Mouse (Mus musculus): ENCODE results near the gene Ftl1.
A peak's percentile ranks its signal among the peaks of the same experiment; 100 is the strongest.
"Not testable (repeated sequence)": the region's sequence is repeated elsewhere in the genome, so short reads cannot be mapped to it uniquely, and the experiment has no call there.

The Ftl1 gene

DNA sequence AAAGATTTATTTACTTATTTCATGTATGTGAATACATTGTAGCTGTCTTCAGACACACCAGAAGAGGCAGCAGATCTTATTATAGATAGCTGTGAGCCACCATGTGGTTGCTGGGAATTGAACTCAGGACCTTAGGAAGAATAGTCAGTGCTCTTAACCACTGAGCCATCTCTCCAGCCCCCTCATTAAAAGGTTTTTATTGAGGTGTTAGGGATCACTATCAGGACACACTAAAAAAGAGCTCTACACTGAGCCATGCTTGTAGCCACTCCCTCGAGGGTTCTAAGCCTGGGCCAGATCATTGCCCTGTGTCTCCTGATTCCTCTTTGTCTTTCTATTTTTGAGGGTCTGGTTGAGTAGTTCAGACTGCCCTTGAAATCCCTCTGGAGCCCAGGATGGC, 16.8 kb upstream of the Ftl1 start:
- DNase-seq (ENCODE audit: low spot score): no peak

DNA sequence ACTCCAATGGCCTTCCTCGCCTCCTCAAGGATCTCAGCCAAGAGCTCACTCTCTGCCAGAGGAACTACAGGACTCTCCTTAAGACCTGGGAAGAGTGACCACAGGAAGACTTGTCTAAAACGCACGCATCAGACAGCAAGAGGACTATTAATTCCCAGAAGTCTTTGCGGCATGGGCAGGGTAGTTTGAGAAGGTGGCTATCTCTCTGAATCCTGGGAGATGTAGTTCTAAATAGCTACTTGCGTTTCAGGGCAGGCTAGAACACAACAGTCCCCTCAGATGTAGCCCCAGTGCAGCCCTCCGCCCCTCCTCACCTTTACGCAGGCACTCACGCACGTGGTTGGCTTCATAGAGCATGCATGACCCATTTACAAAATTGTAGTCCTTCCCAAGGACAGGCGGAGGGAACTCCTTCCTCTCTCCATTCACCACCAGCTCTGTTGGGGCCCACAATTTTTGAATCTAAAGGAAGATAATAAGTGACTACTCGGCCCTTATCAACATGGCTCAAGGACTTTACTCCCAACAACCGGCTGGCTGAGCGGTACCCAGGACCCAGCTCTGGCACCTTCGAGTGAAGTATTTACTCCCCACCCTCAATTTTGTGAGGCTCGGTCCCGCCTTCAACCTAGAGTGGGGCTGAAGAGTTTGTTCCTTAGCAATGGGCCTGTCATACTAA, 15.7 kb upstream of the Ftl1 start:
- no peak for DNase-seq (ENCODE audit: low spot score)

DNA sequence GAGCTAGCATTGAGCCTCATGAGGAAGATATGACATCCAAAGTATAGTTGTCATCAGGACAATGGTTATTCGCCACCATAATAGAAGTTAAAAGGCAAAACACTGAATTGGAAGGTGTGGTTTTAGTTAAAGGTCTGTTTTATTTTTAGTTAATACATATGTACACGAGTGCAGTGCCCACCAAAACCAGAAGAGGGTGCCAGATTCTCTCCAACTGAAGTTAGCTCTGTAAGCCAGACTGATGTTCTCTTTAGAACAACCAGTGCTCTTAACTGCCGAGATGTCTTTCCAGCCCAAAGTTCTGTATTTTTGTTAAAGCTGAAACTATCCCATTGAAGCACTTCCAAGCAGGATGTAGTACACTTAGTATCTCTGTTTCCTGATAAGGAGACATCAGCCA, 11.2 kb upstream of the Ftl1 start:
- peak; percentile 82 for DNase-seq (ENCODE audit: low spot score)

- no peak for DNase-seq (ENCODE audit: low spot score)
These were observed 7.5 kb upstream of the Ftl1 start for GRCm38 (mm10) chr7:45467090-45467670.

DNA sequence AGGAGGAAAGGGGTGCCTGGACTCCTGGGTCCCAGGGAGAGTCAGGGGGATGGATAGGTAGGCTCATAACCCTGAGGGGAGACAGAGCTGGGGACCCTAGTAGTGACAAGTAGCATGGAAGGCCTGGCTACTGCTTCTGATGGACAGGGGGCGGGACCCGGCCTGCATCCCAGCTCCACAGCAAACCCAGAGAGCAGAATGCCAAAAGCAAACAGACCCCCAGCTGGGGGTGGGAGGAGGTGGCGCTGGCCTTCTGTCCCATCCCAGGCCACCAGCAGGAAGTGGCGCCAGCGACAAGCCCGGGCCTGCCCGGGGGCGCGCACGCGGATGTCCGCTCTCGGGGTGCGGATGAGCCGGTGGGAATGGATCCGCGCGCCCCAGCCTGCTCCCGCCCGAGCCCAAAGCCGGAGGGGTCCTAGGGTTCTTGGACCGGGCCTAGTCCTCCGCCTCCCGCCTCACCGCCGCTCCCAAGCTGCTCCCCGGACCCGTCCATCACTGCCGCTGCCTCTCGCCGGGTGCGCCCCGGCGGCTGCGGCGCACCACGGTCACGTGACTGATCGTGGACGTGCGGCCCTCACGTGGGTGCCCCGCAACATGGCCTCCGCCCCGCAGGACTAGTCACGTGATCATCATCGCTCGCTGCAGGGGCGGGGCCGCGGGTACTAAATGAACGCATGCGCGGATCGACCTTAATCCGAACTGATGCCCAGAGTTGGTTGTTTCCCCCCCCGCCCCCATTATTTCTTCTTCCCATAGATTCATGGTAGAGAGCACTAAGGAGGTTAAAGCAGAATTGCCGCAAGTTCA, 6.8 kb upstream of the Ftl1 start, which contains the start of gene Bax:
TSS of gene Bax (minus strand) at position 616 of the 807 bp plus-strand sequence.
- peak; percentile 97 for DNase-seq (ENCODE audit: low spot score)

DNA sequence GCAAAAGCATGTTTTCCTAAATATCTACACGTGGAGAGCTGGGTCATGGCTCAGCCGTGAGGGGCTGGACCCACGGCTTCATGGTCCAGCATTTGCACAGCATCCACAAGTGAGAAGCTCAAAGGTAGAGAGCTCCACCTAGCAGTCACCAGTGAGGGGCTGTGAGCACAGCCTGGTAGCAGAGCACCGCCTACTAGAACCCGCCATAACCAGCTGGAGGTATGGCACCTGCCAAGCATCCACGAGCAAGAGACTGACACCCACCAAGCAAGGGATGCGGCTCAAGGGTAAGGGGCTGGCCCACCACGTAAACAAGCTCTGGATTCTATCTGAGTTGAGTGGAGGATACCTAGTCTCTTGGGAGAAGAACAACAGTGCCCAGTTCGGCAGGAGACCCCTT, 5.9 kb upstream of the Ftl1 start:
- no peak for DNase-seq (ENCODE audit: low spot score)

- no peak for DNase-seq (ENCODE audit: low spot score)
These were observed 5.4 kb upstream of the Ftl1 start for GRCm38 (mm10) chr7:45465112-45465511.

GRCm38 (mm10) chr7:45463987-45464778, 4.5 kb upstream of the Ftl1 start:
- DNase-seq (ENCODE audit: low spot score): no peak

GRCm38 (mm10) chr7:45462868-45463267, 3.2 kb upstream of the Ftl1 start:
- DNase-seq (ENCODE audit: low spot score): not testable (repeated sequence)

DNA sequence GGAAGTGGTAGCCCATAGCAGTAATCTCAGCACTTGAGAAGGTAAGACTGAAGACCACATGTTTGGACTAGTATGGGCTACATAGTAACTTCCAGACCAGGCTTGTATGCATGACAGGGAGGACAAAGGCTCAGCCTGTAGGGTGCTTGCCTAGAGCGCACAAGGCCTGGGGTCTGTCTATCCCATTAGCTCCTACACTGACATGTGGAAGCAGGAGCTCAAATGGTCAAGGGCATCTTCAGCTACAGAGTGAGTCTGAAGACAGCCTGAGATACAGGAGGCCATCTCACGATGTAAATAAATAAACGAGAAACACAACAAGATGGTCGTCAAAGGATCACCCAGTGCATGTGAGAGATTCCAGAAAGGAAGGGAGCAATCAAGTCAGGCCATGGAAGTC, 2.6 kb upstream of the Ftl1 start:
- no peak for DNase-seq (ENCODE audit: low spot score)

GRCm38 (mm10) chr7:45461781-45462180, 2.1 kb upstream of the Ftl1 start:
- no peak for DNase-seq (ENCODE audit: low spot score)

GRCm38 (mm10) chr7:45461326-45461725, 1.6 kb upstream of the Ftl1 start:
- DNase-seq (ENCODE audit: low spot score): no peak

DNA sequence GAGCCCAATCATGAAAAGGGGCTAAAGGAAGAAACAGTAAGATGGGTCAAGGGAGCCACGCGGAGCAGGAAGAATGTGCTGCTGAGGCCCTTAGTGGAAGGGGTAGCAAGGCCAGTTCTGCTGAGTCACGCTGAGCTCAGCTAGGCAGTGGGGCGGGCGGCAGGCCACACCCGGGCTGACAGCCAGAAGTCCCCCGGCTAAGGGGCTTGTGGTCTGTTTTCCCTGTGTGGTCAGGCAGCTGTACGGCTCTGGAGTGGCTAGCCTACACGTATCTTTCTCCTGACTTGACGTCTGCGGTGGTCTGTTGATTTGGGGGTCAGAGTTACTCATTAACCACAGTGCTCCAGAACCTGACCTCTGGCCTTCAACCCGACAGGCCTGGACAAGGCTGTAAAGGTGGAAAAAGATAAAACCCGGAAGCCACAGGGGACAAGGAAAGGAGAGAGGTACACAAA, 1.2 kb upstream of the Ftl1 start:
- DNase-seq (ENCODE audit: low spot score): peak; percentile 56

- no peak for DNase-seq (ENCODE audit: low spot score)
These were observed 693 bp upstream of the Ftl1 start for GRCm38 (mm10) chr7:45460377-45460776.

GRCm38 (mm10) chr7:45458748-45459563, 728 bp downstream of the Ftl1 start:
- peak; percentile 82 for DNase-seq (ENCODE audit: low spot score)

DNA sequence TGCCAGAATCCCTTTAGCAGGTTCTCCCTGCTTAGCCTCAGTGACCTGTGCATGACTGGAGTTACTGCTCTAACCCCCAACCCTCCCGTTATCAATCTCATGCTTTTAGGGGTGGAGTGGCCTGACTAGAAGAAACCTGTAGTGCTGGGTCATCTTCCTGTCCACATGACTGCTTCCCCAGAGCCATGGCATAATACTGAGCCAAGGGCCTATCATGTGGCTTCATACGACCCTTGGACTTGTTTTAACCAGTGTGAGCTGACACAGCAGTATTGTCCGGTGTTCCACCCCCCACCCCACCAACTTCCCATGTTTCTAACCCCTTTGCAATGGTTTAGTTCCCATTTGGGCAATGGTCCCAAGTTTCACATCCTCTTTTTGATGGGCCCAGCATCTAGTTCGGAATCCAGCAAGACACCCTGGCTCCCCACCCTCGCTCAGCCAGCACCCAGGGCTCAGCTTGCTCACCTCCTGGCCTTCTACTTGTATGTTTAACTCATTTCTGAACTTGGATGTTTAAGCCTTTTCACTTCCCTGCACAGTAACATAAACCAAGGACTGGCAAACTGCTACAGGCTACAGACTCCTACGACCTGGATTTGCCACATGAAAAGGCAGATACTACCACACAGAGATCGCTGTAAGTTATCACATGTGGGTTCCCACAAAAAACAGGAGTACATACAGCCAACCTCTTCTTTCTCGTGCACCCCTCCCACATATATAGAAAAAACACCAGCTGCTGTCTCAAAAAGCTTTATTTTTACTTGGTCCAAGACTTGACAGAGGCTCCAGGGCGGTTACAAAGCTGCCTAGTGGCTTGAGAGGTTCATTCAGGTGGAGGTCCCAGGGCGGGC, 2.3 kb downstream of the Ftl1 start:
- peak; percentile 46 for DNase-seq (ENCODE audit: low spot score)

GRCm38 (mm10) chr7:45456721-45457203, 2.9 kb downstream of the Ftl1 start:
- DNase-seq (ENCODE audit: low spot score): no peak

DNA sequence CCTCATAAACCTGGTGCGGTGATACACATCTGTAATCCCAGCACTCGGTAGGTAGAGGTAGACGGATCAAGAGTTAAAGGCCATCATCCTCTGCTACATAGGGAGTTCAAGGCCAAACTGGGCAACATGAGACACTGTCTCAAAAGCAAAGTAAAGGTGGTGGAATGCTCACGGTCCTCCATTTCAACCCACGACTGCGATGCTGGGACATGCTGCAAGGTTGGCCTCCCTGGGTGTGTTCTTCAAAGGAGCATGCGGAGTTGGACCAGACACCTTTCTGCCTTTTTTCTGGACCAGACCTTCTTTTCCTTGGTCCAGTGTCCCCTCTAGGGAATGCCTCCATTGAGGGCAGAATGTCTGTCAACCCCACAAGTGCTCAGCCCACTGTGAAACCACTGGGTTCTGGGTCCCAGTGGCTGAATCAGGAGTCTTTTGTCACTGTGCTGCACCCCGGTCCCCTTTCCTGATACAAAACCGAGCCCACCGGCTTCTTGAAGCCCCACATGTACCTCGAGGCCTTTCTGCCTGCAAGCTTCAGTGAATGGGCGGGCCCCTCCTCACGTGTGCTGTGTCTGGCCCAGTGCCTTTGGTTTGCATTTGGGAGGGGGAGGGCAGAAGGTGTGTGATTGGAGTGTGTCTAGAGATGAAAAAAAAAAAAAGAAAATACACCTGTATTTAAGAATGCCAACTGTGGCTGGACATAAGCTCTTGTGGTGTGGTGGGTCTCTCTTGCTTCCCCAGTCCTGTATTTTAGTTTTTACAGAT, 3.6 kb downstream of the Ftl1 start:
- DNase-seq (ENCODE audit: low spot score): no peak

DNA sequence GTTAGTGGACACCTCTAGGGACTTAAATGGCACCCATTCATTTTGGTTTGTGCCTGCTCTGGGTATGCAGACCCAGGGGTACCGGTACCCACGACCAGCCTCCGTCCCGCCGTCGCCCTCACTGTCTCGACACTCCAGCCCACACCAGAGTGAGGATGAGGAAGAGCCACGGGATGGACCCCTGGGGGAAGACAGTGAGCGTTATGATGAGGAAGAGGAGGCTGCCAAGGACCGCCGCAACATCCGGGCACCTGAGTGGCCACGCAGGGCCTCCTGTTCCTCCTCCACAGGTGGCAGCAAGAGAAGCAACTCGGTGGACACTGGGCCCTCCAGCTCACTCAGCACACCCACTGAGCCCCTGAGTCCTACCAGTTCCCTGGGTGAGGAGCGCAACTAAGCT, 4.7 kb downstream of the Ftl1 start:
- no peak for DNase-seq (ENCODE audit: low spot score)
